Mouse (Mus musculus): ENCODE results near the gene Sptb. TPM values are rescaled to one million over a fixed set of nuclear protein-coding genes. Genes with fewer than 3 reads are reported as not detected.

Gene Sptb
- polyA plus RNA-seq, 1 experiment: 18.9 TPM

GRCm38 (mm10) chr12:76578465-76578864 is 131.9 kb downstream of the Sptb start:
- H3K27me3 ChIP-seq (ENCODE audit: control insufficient read depth, insufficient read depth, low read length): no peaks in the 10 kb centered on the region
- WGBS: 53% methylated on average over 2 of the region's 2 CpGs
- TF ChIP-seq POLR2A (IDR thresholded peaks at IDR 0.05; ENCODE audit: low read depth, low read length) (no peak), CTCF (IDR thresholded peaks at IDR 0.05; ENCODE audit: extremely low read depth, insufficient read depth, insufficient read length, insufficient replicate concordance) (no peak)
- H3K4me3 ChIP-seq (ENCODE audit: extremely low read depth, insufficient read depth, insufficient read length): no peak overlapping the region
- H3K27ac ChIP-seq (ENCODE audit: insufficient read depth, low read length): no peak overlapping the region
- no peak for DNase-seq (ENCODE audit: low read depth in 1 of 2, low spot score in 2 of 2)
- H3K4me1 ChIP-seq (ENCODE audit: control insufficient read depth, insufficient read depth, insufficient read length): no peaks in the 10 kb centered on the region
- peaks cover 18% of the 10 kb centered on the region for H3K36me3 ChIP-seq (ENCODE audit: control insufficient read depth, insufficient read depth, low read length)

DNA sequence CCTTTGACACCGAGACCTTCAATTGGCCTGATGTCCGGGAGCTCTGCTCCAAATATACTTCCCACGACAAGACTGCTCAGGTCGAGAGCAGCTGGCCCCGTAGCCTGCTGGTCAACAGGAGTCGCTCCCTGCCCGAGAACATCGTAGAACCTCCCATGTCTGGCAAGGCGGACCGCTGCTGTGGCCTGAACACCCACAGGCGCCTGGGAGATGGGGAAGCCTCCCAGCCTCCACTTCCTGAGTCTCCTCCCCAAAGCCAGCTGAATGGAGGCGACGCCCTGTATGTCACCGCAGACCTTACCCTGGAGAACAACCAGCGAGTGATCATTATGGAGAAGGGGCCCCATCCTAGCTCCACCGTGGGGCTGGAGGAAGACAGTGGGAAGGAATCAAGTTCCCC is 132.5 kb downstream of the Sptb start:
- no peak for TF ChIP-seq POLR2A (IDR thresholded peaks at IDR 0.05; ENCODE audit: low read depth, low read length)
- no peak for TF ChIP-seq CTCF (IDR thresholded peaks at IDR 0.05; ENCODE audit: extremely low read depth, insufficient read depth, insufficient read length, insufficient replicate concordance)
- WGBS: 88% methylated on average over 16 of the region's 16 CpGs
- Histone ChIP-seq H3K4me3 (ENCODE audit: extremely low read depth, insufficient read depth, insufficient read length) (no peak overlapping the region), H3K36me3 (ENCODE audit: control insufficient read depth, insufficient read depth, low read length) (peaks cover 18% of the 10 kb centered on the region), H3K4me1 (ENCODE audit: control insufficient read depth, insufficient read depth, insufficient read length) (no peaks in the 10 kb centered on the region), H3K27me3 (ENCODE audit: control insufficient read depth, insufficient read depth, low read length) (no peaks in the 10 kb centered on the region), H3K27ac (ENCODE audit: insufficient read depth, low read length) (no peak overlapping the region)
- no peak for DNase-seq (ENCODE audit: low read depth in 1 of 2, low spot score in 2 of 2)

DNA sequence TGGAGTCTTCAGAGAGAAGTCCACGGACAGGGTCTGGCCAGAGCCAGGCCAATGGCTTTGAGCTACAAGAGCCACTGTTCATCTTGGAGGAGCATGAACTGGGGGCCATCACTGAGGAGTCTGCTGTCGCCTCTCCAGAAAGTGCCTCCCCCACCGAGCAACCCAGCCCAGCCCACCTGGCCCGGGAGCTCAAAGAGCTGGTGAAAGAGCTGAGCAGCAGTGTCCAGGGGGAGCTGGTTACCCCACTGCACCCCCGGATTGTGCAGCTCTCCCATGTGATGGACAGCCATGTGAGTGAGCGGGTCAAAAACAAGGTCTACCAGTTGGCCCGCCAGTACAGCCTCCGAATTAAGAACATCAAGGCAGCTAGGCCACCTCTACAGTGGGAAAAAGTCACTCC is 133.5 kb downstream of the Sptb start:
- Histone ChIP-seq H3K4me3 (ENCODE audit: extremely low read depth, insufficient read depth, insufficient read length) (no peak overlapping the region), H3K4me1 (ENCODE audit: control insufficient read depth, insufficient read depth, insufficient read length) (no peaks in the 10 kb centered on the region), H3K27ac (ENCODE audit: insufficient read depth, low read length) (no peak overlapping the region), H3K27me3 (ENCODE audit: control insufficient read depth, insufficient read depth, low read length) (no peaks in the 10 kb centered on the region), H3K36me3 (ENCODE audit: control insufficient read depth, insufficient read depth, low read length) (peaks cover 22% of the 10 kb centered on the region)
- 91% methylated on average over 8 of the region's 8 CpGs for WGBS
- TF ChIP-seq CTCF (IDR thresholded peaks at IDR 0.05; ENCODE audit: extremely low read depth, insufficient read depth, insufficient read length, insufficient replicate concordance): no peak
- TF ChIP-seq POLR2A (IDR thresholded peaks at IDR 0.05; ENCODE audit: low read depth, low read length): no peak
- DNase-seq (ENCODE audit: low read depth in 1 of 2, low spot score in 2 of 2): no peak

DNA sequence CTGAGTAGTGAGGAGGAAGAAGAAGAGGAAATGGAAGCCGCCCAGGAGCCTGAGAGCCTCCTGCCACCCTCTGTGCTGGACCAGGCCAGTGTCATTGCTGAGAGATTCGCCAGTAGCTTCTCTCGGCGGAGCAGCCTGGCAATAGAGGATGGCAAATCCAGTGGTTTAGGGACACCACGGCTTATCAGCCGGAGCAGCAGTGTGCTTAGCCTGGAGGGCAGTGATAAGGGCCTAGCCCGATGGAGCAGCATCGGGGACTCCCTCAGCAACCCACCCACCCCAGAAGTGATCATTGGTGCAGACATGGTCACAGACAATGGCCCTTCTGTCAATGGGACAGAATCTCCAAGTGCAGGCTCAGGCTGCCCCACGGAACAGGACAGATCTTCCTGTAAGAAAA is 134.3 kb downstream of the Sptb start:
- no peak for TF ChIP-seq CTCF (IDR thresholded peaks at IDR 0.05; ENCODE audit: extremely low read depth, insufficient read depth, insufficient read length, insufficient replicate concordance)
- no peak for TF ChIP-seq POLR2A (IDR thresholded peaks at IDR 0.05; ENCODE audit: low read depth, low read length)
- DNase-seq (ENCODE audit: low read depth in 1 of 2, low spot score in 2 of 2): no peak
- Histone ChIP-seq H3K36me3 (ENCODE audit: control insufficient read depth, insufficient read depth, low read length) (peaks cover 22% of the 10 kb centered on the region), H3K27ac (ENCODE audit: insufficient read depth, low read length) (no peak overlapping the region), H3K4me3 (ENCODE audit: extremely low read depth, insufficient read depth, insufficient read length) (no peak overlapping the region), H3K27me3 (ENCODE audit: control insufficient read depth, insufficient read depth, low read length) (no peaks in the 10 kb centered on the region), H3K4me1 (ENCODE audit: control insufficient read depth, insufficient read depth, insufficient read length) (no peaks in the 10 kb centered on the region)
- WGBS: 82% methylated on average over 9 of the region's 9 CpGs

DNA sequence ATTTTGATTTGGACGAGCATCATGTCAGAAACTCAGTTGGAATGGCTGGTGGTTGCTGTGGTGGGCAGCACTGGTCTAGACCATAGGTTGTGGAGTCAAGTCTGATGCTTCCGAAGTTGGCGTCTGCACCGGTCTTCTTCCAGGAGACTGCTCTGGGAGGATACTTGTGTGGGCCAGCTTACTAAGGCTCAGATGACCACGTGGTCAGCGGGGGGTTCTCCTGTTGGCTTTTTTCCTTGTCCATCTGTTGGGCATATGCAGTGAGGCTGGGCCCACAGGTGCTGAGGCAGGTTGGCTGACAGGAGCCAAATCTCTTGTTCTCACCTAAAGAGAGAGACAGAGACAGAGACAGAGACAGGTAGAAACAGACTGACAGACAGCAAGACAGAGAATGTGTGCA is 135.5 kb downstream of the Sptb start:
- no peak for DNase-seq (ENCODE audit: low read depth in 1 of 2, low spot score in 2 of 2)
- Histone ChIP-seq H3K27me3 (ENCODE audit: control insufficient read depth, insufficient read depth, low read length) (no peaks in the 10 kb centered on the region), H3K4me1 (ENCODE audit: control insufficient read depth, insufficient read depth, insufficient read length) (no peaks in the 10 kb centered on the region), H3K36me3 (ENCODE audit: control insufficient read depth, insufficient read depth, low read length) (peaks cover 22% of the 10 kb centered on the region), H3K27ac (ENCODE audit: insufficient read depth, low read length) (no peak overlapping the region), H3K4me3 (ENCODE audit: extremely low read depth, insufficient read depth, insufficient read length) (no peak overlapping the region)
- WGBS: 91% methylated on average over 6 of the region's 6 CpGs
- TF ChIP-seq POLR2A (IDR thresholded peaks at IDR 0.05; ENCODE audit: low read depth, low read length): no peak
- TF ChIP-seq CTCF (IDR thresholded peaks at IDR 0.05; ENCODE audit: extremely low read depth, insufficient read depth, insufficient read length, insufficient replicate concordance): no peak

DNA sequence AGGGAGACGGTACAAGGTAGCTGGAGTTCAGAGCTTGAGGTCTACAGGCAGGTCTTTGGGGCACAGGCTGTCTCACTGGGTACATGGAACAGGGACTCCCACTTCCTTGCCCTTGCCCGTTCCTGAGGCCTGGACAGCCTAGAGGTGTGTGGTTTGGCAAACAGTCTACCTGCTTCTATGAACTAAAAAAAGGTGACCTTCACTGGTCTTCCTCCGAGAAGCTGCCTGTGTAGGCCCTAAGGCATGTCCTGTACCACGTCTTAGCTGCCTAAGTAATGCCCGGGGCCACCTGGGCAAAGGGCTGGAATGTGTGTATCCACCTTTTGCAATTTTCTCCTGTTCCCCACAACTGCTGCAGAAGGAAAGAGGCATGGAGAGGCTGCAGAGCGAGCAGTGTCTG is 137.0 kb downstream of the Sptb start:
- Histone ChIP-seq H3K4me3 (ENCODE audit: extremely low read depth, insufficient read depth, insufficient read length) (no peak overlapping the region), H3K36me3 (ENCODE audit: control insufficient read depth, insufficient read depth, low read length) (peaks cover 22% of the 10 kb centered on the region), H3K27me3 (ENCODE audit: control insufficient read depth, insufficient read depth, low read length) (no peaks in the 10 kb centered on the region), H3K4me1 (ENCODE audit: control insufficient read depth, insufficient read depth, insufficient read length) (no peaks in the 10 kb centered on the region), H3K27ac (ENCODE audit: insufficient read depth, low read length) (no peak overlapping the region)
- no peak for DNase-seq (ENCODE audit: low read depth in 1 of 2, low spot score in 2 of 2)
- TF ChIP-seq CTCF (IDR thresholded peaks at IDR 0.05; ENCODE audit: extremely low read depth, insufficient read depth, insufficient read length, insufficient replicate concordance) (no peak), POLR2A (IDR thresholded peaks at IDR 0.05; ENCODE audit: low read depth, low read length) (no peak)
- whole genome bisulfite sequencing: 93% methylated on average over 6 of the region's 6 CpGs

GRCm38 (mm10) chr12:76572261-76573251 is 137.8 kb downstream of the Sptb start:
- Histone ChIP-seq H3K27me3 (ENCODE audit: control insufficient read depth, insufficient read depth, low read length) (no peaks in the 10 kb centered on the region), H3K36me3 (ENCODE audit: control insufficient read depth, insufficient read depth, low read length) (peaks cover 19% of the 10 kb centered on the region), H3K4me3 (ENCODE audit: extremely low read depth, insufficient read depth, insufficient read length) (no peak overlapping the region), H3K4me1 (ENCODE audit: control insufficient read depth, insufficient read depth, insufficient read length) (no peaks in the 10 kb centered on the region), H3K27ac (ENCODE audit: insufficient read depth, low read length) (no peak overlapping the region)
- WGBS: 91% methylated on average over 27 of the region's 27 CpGs
- no peak for DNase-seq (ENCODE audit: low read depth in 1 of 2, low spot score in 2 of 2)
- TF ChIP-seq CTCF (IDR thresholded peaks at IDR 0.05; ENCODE audit: extremely low read depth, insufficient read depth, insufficient read length, insufficient replicate concordance) (no peak), POLR2A (IDR thresholded peaks at IDR 0.05; ENCODE audit: low read depth, low read length) (no peak)

All from spleen, adult 2 months (tissue).